Mouse (Mus musculus) limb, embryonic 13.5 days (tissue): ENCODE measurements around the gene Ofcc1. TPM values are rescaled to one million over a fixed set of nuclear protein-coding genes. Genes with fewer than 3 reads are reported as not detected.

Source experiments
- ATAC-seq: fragments of 200-750 bp; cut with Nextera tagmentation; 2 replicates; pipeline ENCODE4 v1.8.0; 2017; ENCODE audit warnings: low read depth, moderate number of reproducible peaks, moderate TSS enrichment; ENCODE audit not compliant: low FRiP score
- H3K27ac ChIP-seq: fragments of 300-500 bp; sonication (generic); 2 replicates; pipeline ENCODE4 v1.5.1; 2015; ENCODE audit warnings: inconsistent platforms, mild to moderate bottlenecking, moderate library complexity
- H3K27me3 ChIP-seq: fragments of 300-500 bp; sonication (generic); 2 replicates; pipeline ENCODE4 v1.6.1; 2015; ENCODE audit warnings: mild to moderate bottlenecking, inconsistent platforms
- H3K36me3 ChIP-seq: fragments of 300-500 bp; sonication (generic); 2 replicates; pipeline ENCODE4 v1.6.1; 2015; ENCODE audit warnings: inconsistent platforms, mild to moderate bottlenecking, moderate library complexity
- H3K4me1 ChIP-seq: fragments of 300-500 bp; sonication (generic); 2 replicates; pipeline ENCODE4 v1.6.1; 2015; ENCODE audit warnings: inconsistent platforms
- H3K4me2 ChIP-seq: fragments of 300-500 bp; sonication (generic); replicated peaks from 2 replicates; pipeline ENCODE4 v1.6.1; 2015; ENCODE audit warnings: inconsistent platforms, mild to moderate bottlenecking, moderate library complexity
- H3K4me3 ChIP-seq: fragments of 300-500 bp; sonication (generic); 2 replicates; pipeline ENCODE4 v1.5.1; 2015; ENCODE audit warnings: moderate library complexity, mild to moderate bottlenecking, inconsistent platforms
- H3K9ac ChIP-seq: fragments of 300-500 bp; sonication (generic); 2 replicates; pipeline ENCODE4 v1.6.1; 2015; ENCODE audit warnings: mild to moderate bottlenecking, inconsistent platforms
- H3K9me3 ChIP-seq: fragments of 300-500 bp; sonication (generic); 2 replicates; pipeline ENCODE4 v1.6.1; 2016; ENCODE audit warnings: inconsistent platforms
- WGBS: fragments of 180-500 bp; shearing (Covaris S2); methylation state at CpG from one replicate; pipeline ENCODE4 v1.1.7; 2015; 5-methylcytosine and 5-hydroxymethylcytosine counted together
- polyA plus RNA-seq: library from polyadenylated mRNA; unstranded; fragments of >200 nt; fragmentation: Nextera tagmentation; extraction: Ambion mirVana; gene quantifications from 2 replicates; pipeline ENCODE4 v1.2.1, GENCODE M21; 2015

The Ofcc1 gene
- polyA plus RNA-seq, 1 experiment from 2014 or later: not detected

GRCm38 (mm10) chr13:40315158-40315792, 46.0 kb downstream of the Ofcc1 start:
- Histone ChIP-seq H3K27me3 (no peaks in the 10 kb centered on the region), H3K9me3 (no peaks in the 10 kb centered on the region), H3K27ac (no peak overlapping the region), H3K9ac (no peak overlapping the region), H3K4me1 (no peaks in the 10 kb centered on the region), H3K36me3 (no peaks in the 10 kb centered on the region), H3K4me2 (no peak overlapping the region), H3K4me3 (no peak overlapping the region)
- 70% methylated on average over 4 of the region's 4 CpGs for WGBS
- ATAC-seq: no peak

DNA sequence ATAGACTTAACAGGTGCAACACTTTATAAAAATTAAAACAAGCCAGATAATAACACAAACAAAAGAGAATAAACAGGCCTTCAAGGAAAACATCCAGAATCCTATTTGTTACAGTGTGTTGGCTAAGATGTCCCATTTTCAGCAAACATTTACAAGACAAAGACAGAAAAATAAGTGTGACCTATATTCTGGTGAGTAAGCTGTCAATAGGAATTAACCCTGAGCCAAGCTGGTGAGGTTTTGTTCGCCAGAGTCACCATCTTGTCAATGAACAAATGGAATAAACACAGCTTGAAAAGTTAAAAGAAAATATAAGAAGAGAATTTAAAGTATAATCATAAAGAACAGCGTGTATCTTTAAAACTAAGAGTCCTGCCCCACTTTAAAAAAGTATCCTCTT, 68.4 kb downstream of the Ofcc1 start:
- H3K27me3 ChIP-seq: peaks cover 6% of the 10 kb centered on the region; the same call in 1 of the 2 replicates
- H3K4me3 ChIP-seq: no peak overlapping the region
- no peak overlapping the region for H3K4me2 ChIP-seq
- no peak for ATAC-seq
- no peaks in the 10 kb centered on the region for H3K4me1 ChIP-seq
- no peaks in the 10 kb centered on the region for H3K36me3 ChIP-seq
- WGBS: 86% methylated on average over 2 of the region's 2 CpGs
- no peak overlapping the region for H3K27ac ChIP-seq
- no peaks in the 10 kb centered on the region for H3K9me3 ChIP-seq
- H3K9ac ChIP-seq: no peak overlapping the region

- peaks cover 4% of the 10 kb centered on the region for H3K4me1 ChIP-seq
- H3K27ac ChIP-seq: no peak overlapping the region
- no peaks in the 10 kb centered on the region for H3K9me3 ChIP-seq
- H3K27me3 ChIP-seq: peaks cover 15% of the 10 kb centered on the region; the same call in 1 of the 2 replicates
- no peak overlapping the region for H3K4me2 ChIP-seq
- H3K9ac ChIP-seq: no peak overlapping the region
- H3K4me3 ChIP-seq: no peak overlapping the region
- no peaks in the 10 kb centered on the region for H3K36me3 ChIP-seq
- WGBS: 86% methylated on average over 10 of the region's 10 CpGs
- no peak for ATAC-seq
Measured at GRCm38 (mm10) chr13:40290846-40291245, 70.4 kb downstream of the Ofcc1 start.

DNA sequence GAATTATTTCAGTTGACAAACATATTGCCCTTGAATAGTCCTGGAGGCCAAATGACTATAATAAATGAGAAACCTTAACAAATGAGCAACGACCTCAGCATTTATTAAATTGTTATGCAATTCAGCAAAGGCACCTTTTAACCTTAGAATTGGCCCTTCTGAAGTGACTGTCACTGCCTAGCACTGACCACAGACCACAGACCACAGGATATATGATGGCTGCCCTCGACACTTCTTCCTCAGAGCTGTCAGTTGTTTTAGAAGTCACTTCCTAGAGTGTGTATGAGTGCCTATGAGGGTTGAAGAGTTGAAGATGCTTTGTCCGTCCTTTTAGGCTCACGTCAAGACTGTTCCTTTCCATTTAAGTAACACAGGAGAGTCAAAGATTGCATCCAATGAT, 72.6 kb downstream of the Ofcc1 start:
- peaks cover 4% of the 10 kb centered on the region for H3K4me1 ChIP-seq
- H3K9me3 ChIP-seq: no peaks in the 10 kb centered on the region
- WGBS: 69% methylated on average over 4 of the region's 4 CpGs
- H3K9ac ChIP-seq: no peak overlapping the region
- no peak overlapping the region for H3K27ac ChIP-seq
- no peak overlapping the region for H3K4me2 ChIP-seq
- ATAC-seq: no peak
- H3K27me3 ChIP-seq: peaks cover 27% of the 10 kb centered on the region
- H3K4me3 ChIP-seq: no peak overlapping the region
- H3K36me3 ChIP-seq: no peaks in the 10 kb centered on the region

GRCm38 (mm10) chr13:40287266-40288002, 73.8 kb downstream of the Ofcc1 start:
- Histone ChIP-seq H3K4me2 (peak overlapping the region; percentile 55), H3K27ac (no peak overlapping the region), H3K4me3 (peak overlapping the region; percentile 24), H3K36me3 (no peaks in the 10 kb centered on the region), H3K9me3 (no peaks in the 10 kb centered on the region), H3K4me1 (peaks cover 4% of the 10 kb centered on the region), H3K27me3 (peaks cover 27% of the 10 kb centered on the region), H3K9ac (0 out of 2 replicates have a peak overlapping the region, but pooled peaks have one; percentile 25)
- 19% methylated on average over 21 of the region's 21 CpGs for WGBS
- ATAC-seq: no peak

GRCm38 (mm10) chr13:40285234-40285791, 75.9 kb downstream of the Ofcc1 start:
- H3K4me3 ChIP-seq: no peak overlapping the region
- H3K4me1 ChIP-seq: peaks cover 4% of the 10 kb centered on the region
- H3K9ac ChIP-seq: no peak overlapping the region
- H3K36me3 ChIP-seq: no peaks in the 10 kb centered on the region
- ATAC-seq: no peak
- peaks cover 27% of the 10 kb centered on the region for H3K27me3 ChIP-seq
- no peak overlapping the region for H3K4me2 ChIP-seq
- no peaks in the 10 kb centered on the region for H3K9me3 ChIP-seq
- 71% methylated on average over 15 of the region's 15 CpGs for WGBS
- H3K27ac ChIP-seq: no peak overlapping the region

DNA sequence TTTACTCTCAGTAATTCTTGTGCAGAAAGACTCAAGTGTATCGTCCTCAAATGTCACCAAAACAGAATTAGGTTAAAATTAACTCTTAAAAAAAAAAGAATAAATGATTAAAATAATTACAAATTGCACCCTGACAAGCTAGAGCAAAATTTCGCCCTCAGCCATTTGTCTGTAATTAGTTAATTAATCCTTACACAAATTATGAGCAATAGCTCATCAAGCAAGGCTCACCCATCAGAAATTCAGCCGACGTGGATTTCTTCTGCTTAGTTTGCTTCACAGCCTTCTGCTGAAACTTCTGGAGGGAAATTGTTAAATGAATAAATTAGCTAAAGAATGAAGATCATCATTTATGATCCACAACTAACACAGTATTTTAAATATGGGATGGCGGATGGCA, 80.6 kb downstream of the Ofcc1 start:
- WGBS: 80% methylated on average over 5 of the region's 5 CpGs
- H3K4me3 ChIP-seq: no peak overlapping the region
- H3K9me3 ChIP-seq: no peaks in the 10 kb centered on the region
- H3K36me3 ChIP-seq: no peaks in the 10 kb centered on the region
- H3K27me3 ChIP-seq: peaks cover 19% of the 10 kb centered on the region
- ATAC-seq: no peak
- H3K4me2 ChIP-seq: no peak overlapping the region
- H3K27ac ChIP-seq: no peak overlapping the region
- no peak overlapping the region for H3K9ac ChIP-seq
- no peaks in the 10 kb centered on the region for H3K4me1 ChIP-seq

- H3K9ac ChIP-seq: no peak overlapping the region
- peaks cover 28% of the 10 kb centered on the region; the same call in 1 of the 2 replicates for H3K27me3 ChIP-seq
- no peak overlapping the region for H3K4me2 ChIP-seq
- H3K4me3 ChIP-seq: no peak overlapping the region
- 89% methylated on average over 9 of the region's 9 CpGs for WGBS
- H3K4me1 ChIP-seq: peaks cover 6% of the 10 kb centered on the region; the same call in 1 of the 2 replicates
- H3K27ac ChIP-seq: no peak overlapping the region
- no peaks in the 10 kb centered on the region for H3K36me3 ChIP-seq
- no peak for ATAC-seq
- H3K9me3 ChIP-seq: no peaks in the 10 kb centered on the region
Measured at GRCm38 (mm10) chr13:40267546-40267945, 93.7 kb downstream of the Ofcc1 start.

GRCm38 (mm10) chr13:40263087-40263807, 98.0 kb downstream of the Ofcc1 start:
- Histone ChIP-seq H3K4me2 (no peak overlapping the region), H3K27ac (no peak overlapping the region), H3K36me3 (no peaks in the 10 kb centered on the region), H3K9ac (no peak overlapping the region), H3K4me3 (no peak overlapping the region), H3K9me3 (no peaks in the 10 kb centered on the region), H3K27me3 (peaks cover 29% of the 10 kb centered on the region; the same call in 1 of the 2 replicates), H3K4me1 (no peaks in the 10 kb centered on the region)
- 68% methylated on average over 16 of the region's 16 CpGs for WGBS
- no peak for ATAC-seq

DNA sequence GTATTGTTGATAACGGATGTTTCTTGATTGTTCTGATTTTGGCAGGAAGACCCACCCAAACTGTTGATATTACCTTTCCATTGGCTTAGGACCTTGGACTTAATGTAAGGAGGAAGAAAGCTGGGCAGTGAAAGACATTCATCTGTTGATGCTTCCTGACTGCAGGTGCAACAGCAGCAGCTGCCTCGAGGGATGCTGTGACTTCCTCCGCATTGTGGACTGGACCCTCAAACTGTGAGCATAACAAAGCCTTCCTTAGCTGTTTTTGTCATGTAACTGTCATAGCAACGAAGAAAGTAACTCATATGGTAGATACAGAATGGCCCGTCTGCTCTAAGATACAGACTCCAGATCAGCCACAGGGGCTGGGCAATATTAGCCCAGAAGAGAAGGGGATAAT, 102.5 kb downstream of the Ofcc1 start:
- H3K9me3 ChIP-seq: no peaks in the 10 kb centered on the region
- no peaks in the 10 kb centered on the region for H3K4me1 ChIP-seq
- no peak overlapping the region for H3K27ac ChIP-seq
- H3K27me3 ChIP-seq: peaks cover 27% of the 10 kb centered on the region
- no peak overlapping the region for H3K4me3 ChIP-seq
- H3K9ac ChIP-seq: no peak overlapping the region
- no peak overlapping the region for H3K4me2 ChIP-seq
- no peaks in the 10 kb centered on the region for H3K36me3 ChIP-seq
- no peak for ATAC-seq
- WGBS: 78% methylated on average over 5 of the region's 5 CpGs

DNA sequence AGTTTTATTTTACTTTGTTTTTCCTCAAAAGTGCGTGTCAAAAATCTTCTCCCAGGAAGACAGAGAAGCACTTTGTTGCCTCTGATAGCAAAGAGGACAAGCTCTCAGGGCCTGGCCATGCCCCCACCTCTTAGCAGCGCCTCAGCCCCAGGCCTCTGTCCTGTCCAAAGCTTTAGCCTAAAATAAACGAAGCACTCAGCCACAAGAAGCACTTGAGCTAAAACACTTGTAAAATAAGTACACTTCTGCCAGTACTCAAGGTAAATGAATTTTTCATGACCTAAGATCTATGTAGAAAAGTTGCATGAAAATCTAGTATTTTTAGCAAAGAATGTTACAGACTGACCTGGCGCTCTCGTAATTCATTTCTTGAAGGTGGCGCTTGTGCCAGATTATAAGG, 117.4 kb downstream of the Ofcc1 start:
- WGBS: 74% methylated on average over 6 of the region's 6 CpGs

DNA sequence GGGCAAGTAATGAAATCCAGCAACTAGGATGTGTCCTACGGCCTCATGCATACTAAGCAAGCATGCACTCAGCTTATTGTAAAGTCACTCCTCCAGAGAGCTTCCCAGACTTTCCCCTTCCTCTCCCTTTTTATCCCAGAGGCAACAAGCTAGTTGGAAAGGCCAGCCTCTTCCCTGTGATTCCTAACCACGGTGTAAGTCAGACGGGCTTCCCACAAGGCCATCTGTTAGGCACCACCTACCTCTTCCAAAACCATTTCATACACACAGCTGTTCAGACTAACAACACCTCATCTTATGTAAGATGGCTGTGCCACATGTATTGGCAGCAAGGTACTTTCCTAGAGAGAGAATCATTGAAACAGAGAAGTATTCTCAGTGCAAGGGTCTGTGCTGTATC, 124.9 kb downstream of the Ofcc1 start:
- no peak overlapping the region for H3K9ac ChIP-seq
- no peak overlapping the region for H3K4me3 ChIP-seq
- H3K4me2 ChIP-seq: no peak overlapping the region
- H3K36me3 ChIP-seq: no peaks in the 10 kb centered on the region
- ATAC-seq: no peak
- 61% methylated on average over 3 of the region's 3 CpGs for WGBS
- H3K4me1 ChIP-seq: no peaks in the 10 kb centered on the region
- peaks cover 10% of the 10 kb centered on the region for H3K27me3 ChIP-seq
- H3K27ac ChIP-seq: no peak overlapping the region
- no peaks in the 10 kb centered on the region for H3K9me3 ChIP-seq

More for the DNA sequence above, 117.4 kb downstream of the Ofcc1 start:
- no peaks in the 10 kb centered on the region for H3K9me3 ChIP-seq
- no peaks in the 10 kb centered on the region; the same call in 1 of the 2 replicates for H3K27me3 ChIP-seq
- no peaks in the 10 kb centered on the region for H3K36me3 ChIP-seq
- no peak overlapping the region for H3K27ac ChIP-seq
- ATAC-seq: no peak
- no peak overlapping the region for H3K4me3 ChIP-seq
- H3K4me2 ChIP-seq: no peak overlapping the region
- no peaks in the 10 kb centered on the region for H3K4me1 ChIP-seq
- no peak overlapping the region for H3K9ac ChIP-seq
